Mouse (Mus musculus) kidney, adult 8-10 months (tissue): ENCODE results near the gene Sap30.
"Not testable (repeated sequence)": the region's sequence is repeated elsewhere in the genome, so short reads cannot be mapped to it uniquely, and the experiment has no call there.

Source experiments
- DNase-seq, 2 experiments: peaks; one replicate each; pipeline ENCODE4 v3.0.0; 2022

The Sap30 gene

GRCm38 (mm10) chr8:57491873-57492272, 4.2 kb upstream of the Sap30 start:
- DNase-seq, result no peak

GRCm38 (mm10) chr8:57489896-57490295, 2.2 kb upstream of the Sap30 start:
- DNase-seq, result peak; percentile 64 to 82

GRCm38 (mm10) chr8:57489366-57489765, 1.7 kb upstream of the Sap30 start:
- DNase-seq, result peak in 1 of 2 experiments; percentile 9

GRCm38 (mm10) chr8:57488312-57488765, 679 bp upstream of the Sap30 start:
- DNase-seq, result peak; percentile 79 to 89

- DNase-seq, result peak in 1 of 2 experiments; percentile 33
Observed at GRCm38 (mm10) chr8:57486491-57487440, 894 bp downstream of the Sap30 start.

GRCm38 (mm10) chr8:57480606-57481005, 7.1 kb downstream of the Sap30 start:
- DNase-seq, result no peak

- no peak for DNase-seq
Observed at GRCm38 (mm10) chr8:57479700-57480099, 8.0 kb downstream of the Sap30 start.

GRCm38 (mm10) chr8:57478406-57478805, 9.3 kb downstream of the Sap30 start:
- DNase-seq, result no peak

- DNase-seq, result peak; percentile 40 to 42
Observed at GRCm38 (mm10) chr8:57473751-57474150, 13.9 kb downstream of the Sap30 start.

- no peak for DNase-seq
Observed at GRCm38 (mm10) chr8:57470863-57471262, 16.8 kb downstream of the Sap30 start.

GRCm38 (mm10) chr8:57468624-57469023, 19.0 kb downstream of the Sap30 start:
- DNase-seq, result peak; percentile 77 to 78

GRCm38 (mm10) chr8:57463757-57464156, 23.9 kb downstream of the Sap30 start:
- peak; percentile 9 to 17 for DNase-seq

- DNase-seq, result no peak
Observed at GRCm38 (mm10) chr8:57462839-57463238, 24.8 kb downstream of the Sap30 start.

- DNase-seq, result peak in 1 of 2 experiments; percentile 15
Observed at GRCm38 (mm10) chr8:57457942-57458341, 29.7 kb downstream of the Sap30 start.

- no peak for DNase-seq
Observed at GRCm38 (mm10) chr8:57457152-57457551, 30.5 kb downstream of the Sap30 start.

- no peak for DNase-seq
Observed at GRCm38 (mm10) chr8:57455765-57456164, 31.9 kb downstream of the Sap30 start, which contains the start of gene Scrg1. Scrg1 (plus strand) TSS chr8:57455923.

- DNase-seq, result peak in 1 of 2 experiments; percentile 62
Observed at GRCm38 (mm10) chr8:57453361-57453760, 34.3 kb downstream of the Sap30 start.

GRCm38 (mm10) chr8:57451896-57452295, 35.8 kb downstream of the Sap30 start:
- DNase-seq, result peak; percentile 46 to 74

- DNase-seq, result peak in 1 of 2 experiments; percentile 57
Observed at GRCm38 (mm10) chr8:57450726-57451125, 36.9 kb downstream of the Sap30 start.

- DNase-seq, result not testable (repeated sequence)
Observed at GRCm38 (mm10) chr8:57445901-57446300, 41.8 kb downstream of the Sap30 start.

GRCm38 (mm10) chr8:57443289-57443688, 44.4 kb downstream of the Sap30 start:
- no peak for DNase-seq

GRCm38 (mm10) chr8:57441556-57441955, 46.1 kb downstream of the Sap30 start:
- no peak for DNase-seq

- no peak for DNase-seq
Observed at GRCm38 (mm10) chr8:57441131-57441530, 46.5 kb downstream of the Sap30 start.

GRCm38 (mm10) chr8:57436437-57436796, 51.2 kb downstream of the Sap30 start:
- DNase-seq, result no peak
